Mouse (Mus musculus) lung, embryonic 16.5 days (tissue): ENCODE measurements at regions not wholly inside any gene's neighbourhood (a gene's known extent, or its start where the extent isn't known, plus 50 kb on each side); places are given as distances from the start of the nearest gene placed in this dataset. TPM values are rescaled to one million over a fixed set of nuclear protein-coding genes. Genes with fewer than 3 reads are reported as not detected.
A peak's percentile ranks its signal among the peaks of the same experiment; 100 is the strongest.

Source experiments
- microRNA counts: library from miRNA; unstranded; fragments of <30 nt; microRNA quantifications from one replicate; lab custom pipeline; 2016
- microRNA-seq: library from miRNA; unstranded; fragments of <30 nt; microRNA quantifications from one replicate; pipeline ENCODE4, GENCODE M21; 2016

MicroRNA genes in the stretch of these regions (microRNA counts, 519-probe panel; counts per million panel counts)
- microRNA mmu-miR-325 (lab: Ali Mortazavi, UCI): not detected

Small RNA genes in the stretch of these regions (microRNA-seq; reads per million reads assigned to microRNA genes)
- gene Mir325: 4.9 reads per million, percentile 17 among the genes with 10 or more reads in this experiment
